Mouse (Mus musculus): ENCODE data around the gene Ranbp10.

Gene Ranbp10

GRCm38 (mm10) chr8:105826861-105827848, at the start of gene Ranbp10, which contains the start of gene Tsnaxip1:
TSS of gene Ranbp10 (minus strand) at chr8:105827350.
TSS of gene Tsnaxip1 (plus strand) at chr8:105827731.
- peak; percentile 99 for DNase-seq (ENCODE audit: low spot score)

- DNase-seq (ENCODE audit: low spot score) = no peak
These were observed 47.2 kb upstream of the Ranbp10 start for GRCm38 (mm10) chr8:105874301-105874700.

GRCm38 (mm10) chr8:105866364-105867029, 39.3 kb upstream of the Ranbp10 start:
- DNase-seq (ENCODE audit: low spot score) = no peak

- no peak for DNase-seq (ENCODE audit: low spot score)
These were observed 34.8 kb upstream of the Ranbp10 start for GRCm38 (mm10) chr8:105861951-105862350.

DNA sequence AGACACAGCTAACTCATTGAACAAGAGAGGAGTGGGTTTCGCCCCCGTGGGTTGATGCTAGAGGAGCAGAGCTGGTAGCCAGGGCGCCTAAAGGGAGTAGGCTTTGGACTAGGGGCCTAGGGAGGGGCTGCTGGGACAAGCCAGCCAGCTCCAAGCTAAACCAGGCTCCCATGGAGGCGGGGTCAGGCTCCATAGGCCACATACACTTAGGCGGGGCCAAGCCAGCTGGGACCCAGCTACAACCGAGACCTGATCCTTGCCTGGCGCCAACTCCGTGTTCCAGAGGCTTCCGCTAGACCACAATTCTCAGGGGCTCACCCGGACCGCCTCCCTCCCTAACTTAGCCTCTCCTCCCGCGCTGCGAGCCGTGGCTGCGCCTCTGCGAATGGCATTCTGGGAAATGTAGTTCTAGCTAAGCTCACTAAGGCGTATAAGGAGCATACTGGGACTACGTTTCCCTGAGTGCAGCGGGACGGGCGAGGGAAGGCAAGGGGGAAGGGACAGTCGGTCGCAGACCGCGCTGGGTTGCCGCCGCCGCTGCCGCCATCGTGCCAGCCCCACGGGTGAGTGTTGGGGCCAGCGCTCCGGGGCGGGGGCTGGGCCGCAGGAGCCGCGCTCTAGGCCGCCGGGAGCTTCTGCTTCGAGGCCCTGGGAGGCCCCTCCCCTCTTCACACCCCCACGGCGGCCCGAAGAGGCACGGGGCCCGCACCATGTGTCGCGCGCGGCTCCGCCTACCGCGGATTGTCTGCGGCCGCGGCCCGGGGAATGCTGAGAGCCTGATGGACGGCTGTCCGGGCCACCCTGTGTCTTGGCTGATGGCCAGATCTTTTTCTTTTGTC, 33.2 kb upstream of the Ranbp10 start, which contains the start of gene Nutf2:
Gene Nutf2 (plus strand): TSS at position 438 of the 839 bp plus-strand sequence.
- DNase-seq (ENCODE audit: low spot score) = peak; percentile 89

- no peak for DNase-seq (ENCODE audit: low spot score)
These were observed 32.2 kb upstream of the Ranbp10 start for GRCm38 (mm10) chr8:105859314-105859713.

GRCm38 (mm10) chr8:105858495-105858894, 31.3 kb upstream of the Ranbp10 start:
- no peak for DNase-seq (ENCODE audit: low spot score)

DNA sequence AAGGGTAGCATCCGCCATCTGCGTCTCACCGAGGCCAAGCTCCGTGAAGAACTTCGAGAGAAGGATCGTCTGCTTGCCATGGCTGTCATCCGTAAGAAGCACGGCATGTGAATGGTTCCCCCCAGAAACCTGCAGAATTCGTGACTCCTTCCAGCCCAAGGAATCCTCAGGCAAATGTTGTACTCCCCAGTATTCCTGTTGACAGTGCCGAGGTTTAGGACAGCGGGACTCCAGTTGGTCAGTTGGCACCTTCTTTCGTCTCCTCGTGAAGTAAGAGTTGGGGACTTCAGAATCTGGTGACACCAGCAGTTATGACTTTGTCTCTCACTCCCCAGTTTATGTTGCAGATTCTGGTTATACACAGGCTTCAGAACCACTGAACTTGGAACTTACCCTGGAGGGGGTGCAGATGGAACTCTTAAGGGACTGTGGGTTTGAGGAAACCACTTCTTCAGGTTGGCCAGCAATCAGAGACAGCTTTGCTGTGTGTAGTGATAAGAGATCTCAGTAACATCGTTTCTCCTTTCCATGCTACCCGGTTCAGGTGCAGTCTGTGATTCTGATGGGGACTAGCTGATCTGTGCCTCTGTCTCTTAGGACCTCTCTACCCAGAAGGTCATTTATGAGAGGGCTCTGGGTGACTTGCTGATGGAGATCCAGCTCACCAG, 29.2 kb upstream of the Ranbp10 start:
- DNase-seq (ENCODE audit: low spot score) = no peak

GRCm38 (mm10) chr8:105855248-105856167, 28.4 kb upstream of the Ranbp10 start:
- DNase-seq (ENCODE audit: low spot score) = no peak

GRCm38 (mm10) chr8:105854715-105855216, 27.6 kb upstream of the Ranbp10 start, which contains the start of gene Thap11:
TSS of gene Thap11 (plus strand) at chr8:105855132.
- peak; percentile 89 for DNase-seq (ENCODE audit: low spot score)

DNA sequence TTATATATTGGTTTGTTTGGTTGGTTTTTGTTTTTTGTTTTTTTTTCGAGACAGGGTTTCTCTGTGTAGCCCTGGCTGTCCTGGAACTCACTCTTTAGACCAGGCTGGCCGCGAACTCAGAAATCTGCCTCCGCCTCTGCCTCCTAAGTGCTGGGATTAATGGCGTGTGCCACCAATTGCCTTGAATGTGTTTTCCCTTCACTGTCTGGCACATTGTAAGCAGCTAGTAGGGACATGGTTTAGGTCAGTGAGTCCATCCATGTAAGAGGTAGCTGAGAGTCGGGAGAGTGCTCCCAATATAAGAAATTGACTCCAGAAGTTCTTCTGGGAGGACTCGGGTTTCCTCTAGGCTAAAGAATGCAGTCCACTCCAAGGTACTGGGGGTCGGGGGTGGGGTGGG, 27.2 kb upstream of the Ranbp10 start:
- DNase-seq (ENCODE audit: low spot score) = no peak

- DNase-seq (ENCODE audit: low spot score) = no peak
These were observed 26.0 kb upstream of the Ranbp10 start, which contains the start of gene Cenpt for GRCm38 (mm10) chr8:105853178-105853577. TSS of gene Cenpt (minus strand) at chr8:105853278.

- no peak for DNase-seq (ENCODE audit: low spot score)
These were observed 25.1 kb upstream of the Ranbp10 start for GRCm38 (mm10) chr8:105852146-105852729.

GRCm38 (mm10) chr8:105851651-105852143, 24.5 kb upstream of the Ranbp10 start:
- no peak for DNase-seq (ENCODE audit: low spot score)

- no peak for DNase-seq (ENCODE audit: low spot score)
These were observed 23.5 kb upstream of the Ranbp10 start for GRCm38 (mm10) chr8:105850611-105851010.

DNA sequence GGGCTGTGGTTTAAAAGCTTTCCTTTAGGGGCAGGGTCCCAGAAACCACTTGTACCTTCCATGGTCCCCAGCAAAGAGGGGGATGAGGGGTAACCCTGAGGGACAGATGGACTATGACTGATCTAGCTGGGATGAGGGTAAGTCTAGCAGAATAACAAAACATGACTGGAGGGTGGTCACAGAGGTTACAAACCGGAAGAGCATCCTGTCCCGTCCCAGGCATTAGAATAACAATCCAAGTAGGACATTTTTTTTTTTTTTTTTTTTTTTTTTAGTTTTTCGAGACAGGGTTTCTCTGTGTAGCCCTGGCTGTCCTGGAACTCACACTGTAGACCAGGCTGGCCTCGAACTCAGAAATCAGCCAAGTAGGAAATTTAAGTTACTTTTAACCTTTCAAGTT, 22.9 kb upstream of the Ranbp10 start:
- DNase-seq (ENCODE audit: low spot score) = no peak

- no peak for DNase-seq (ENCODE audit: low spot score)
These were observed 19.5 kb upstream of the Ranbp10 start for GRCm38 (mm10) chr8:105846678-105847077.

DNA sequence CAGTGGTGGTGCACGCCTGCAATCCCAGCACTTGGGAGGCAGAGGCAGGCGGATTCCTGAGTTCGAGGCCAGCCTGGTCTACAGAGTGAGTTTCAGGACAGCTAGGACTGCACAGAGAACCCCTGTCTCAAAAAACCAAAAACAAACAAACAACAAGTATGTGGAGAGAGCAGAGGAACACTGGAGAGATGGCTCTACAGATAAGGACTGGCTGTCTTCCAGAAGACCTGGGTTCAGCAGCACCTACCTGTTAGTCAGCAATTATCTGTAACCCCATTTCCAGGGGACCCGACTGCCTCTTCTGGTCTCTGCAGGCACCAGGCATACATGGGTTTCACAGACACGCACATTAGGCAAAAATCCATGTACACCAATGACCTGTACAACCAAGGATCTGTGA, 12.1 kb upstream of the Ranbp10 start:
- no peak for DNase-seq (ENCODE audit: low spot score)

GRCm38 (mm10) chr8:105836991-105837390, 9.8 kb upstream of the Ranbp10 start:
- no peak for DNase-seq (ENCODE audit: low spot score)

Data from layer of hippocampus, adult 9-10 months (tissue).